Mouse (Mus musculus): ENCODE measurements at regions not wholly inside any gene's neighbourhood (a gene's known extent, or its start where the extent isn't known, plus 50 kb on each side); places are given as distances from the start of the nearest gene placed in this dataset.

DNA sequence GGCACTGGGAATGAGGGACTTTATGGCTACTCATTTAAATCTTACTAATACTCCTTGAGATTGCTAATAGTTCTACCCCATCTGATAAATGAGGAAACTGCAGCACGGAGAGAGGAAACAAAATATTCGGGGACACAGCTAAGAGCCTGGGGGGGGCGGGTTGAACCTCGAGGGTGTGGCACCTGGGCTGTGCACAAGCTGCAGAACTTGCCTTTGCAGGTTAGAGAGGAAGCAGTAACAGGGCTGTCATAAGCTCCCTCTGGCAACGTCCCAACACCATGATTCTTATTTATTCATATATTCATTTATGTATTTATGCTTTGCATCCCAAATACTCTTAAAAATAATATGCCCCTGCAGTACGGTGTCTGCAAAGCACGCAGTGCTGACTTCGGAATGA, 237.5 kb downstream of the Ccser2 start:
- 82% methylated on average over 8 of the region's 8 CpGs for WGBS
- Histone ChIP-seq H3K4me3 (ENCODE audit: low read depth, low read length) (no peak overlapping the region), H3K9me3 (ENCODE audit: control insufficient read depth, low read length) (no peaks in the 10 kb centered on the region)

DNA sequence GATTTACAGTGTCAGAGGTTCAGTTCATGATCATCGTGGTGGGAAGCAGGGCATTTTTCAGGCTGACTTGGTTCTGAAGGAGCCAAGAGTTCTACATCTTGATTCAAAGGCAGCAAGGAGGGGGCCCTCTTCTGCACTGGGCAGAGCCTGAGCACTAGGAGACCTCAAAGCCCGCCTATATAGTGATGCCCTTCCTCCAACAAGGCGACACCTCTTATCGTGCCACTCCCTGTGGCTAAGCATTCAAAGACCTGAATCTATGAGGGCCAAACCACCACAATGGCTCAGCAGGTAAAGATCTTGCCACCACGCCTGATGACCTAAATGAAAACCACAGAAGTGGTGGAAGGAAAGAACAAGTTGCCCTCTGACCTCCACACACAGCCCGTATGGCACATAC, 242.5 kb downstream of the Ccser2 start:
- WGBS, result 74% methylated on average over 6 of the region's 6 CpGs
- no peak overlapping the region for H3K9ac ChIP-seq (replicated peaks; ENCODE audit: low read depth, low read length)
- no peaks in the 10 kb centered on the region for H3K4me1 ChIP-seq (ENCODE audit: control insufficient read depth, insufficient read depth, low read length)
- no peak overlapping the region for H3K4me2 ChIP-seq (ENCODE audit: low read depth, low read length)
- H3K36me3 ChIP-seq (ENCODE audit: control insufficient read depth, insufficient read depth, low read length), result no peaks in the 10 kb centered on the region
- H3K4me3 ChIP-seq (ENCODE audit: low read depth, low read length), result no peak overlapping the region
- no peak overlapping the region for H3K27ac ChIP-seq (ENCODE audit: low read depth, low read length)
- H3K27me3 ChIP-seq (ENCODE audit: control insufficient read depth, insufficient read depth, low read length), result no peaks in the 10 kb centered on the region
- H3K9me3 ChIP-seq (ENCODE audit: control insufficient read depth, low read length), result no peaks in the 10 kb centered on the region
- ATAC-seq (ENCODE audit: low read depth), result no peak

More for the DNA sequence above, 237.5 kb downstream of the Ccser2 start:
- H3K9ac ChIP-seq (replicated peaks; ENCODE audit: low read depth, low read length), result no peak overlapping the region
- H3K4me2 ChIP-seq (ENCODE audit: low read depth, low read length), result no peak overlapping the region
- H3K27me3 ChIP-seq (ENCODE audit: control insufficient read depth, insufficient read depth, low read length), result no peaks in the 10 kb centered on the region
- no peak overlapping the region for H3K27ac ChIP-seq (ENCODE audit: low read depth, low read length)
- H3K4me1 ChIP-seq (ENCODE audit: control insufficient read depth, insufficient read depth, low read length), result no peaks in the 10 kb centered on the region
- no peaks in the 10 kb centered on the region for H3K36me3 ChIP-seq (ENCODE audit: control insufficient read depth, insufficient read depth, low read length)
- no peak for ATAC-seq (ENCODE audit: low read depth)

DNA sequence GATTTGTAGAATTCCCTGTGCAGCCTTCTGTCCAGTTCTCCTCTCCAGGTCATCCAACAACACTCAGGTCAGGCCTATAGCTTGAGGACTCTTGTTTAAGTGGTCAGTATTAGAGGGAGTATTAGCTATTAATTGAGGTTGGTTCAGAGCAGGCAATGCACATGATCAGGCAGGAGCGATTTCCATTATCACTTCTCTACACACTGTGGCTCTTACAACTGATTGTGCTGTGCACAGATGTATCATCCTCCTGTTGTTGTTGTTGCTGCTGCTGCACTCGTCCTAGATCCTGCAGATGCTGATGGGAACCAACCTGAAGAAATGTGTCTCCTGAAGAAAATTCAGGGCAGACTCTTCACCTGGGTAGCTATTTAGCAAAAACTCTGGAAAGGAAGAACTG, 252.9 kb downstream of the Ccser2 start:
- H3K27me3 ChIP-seq (ENCODE audit: control insufficient read depth, insufficient read depth, low read length), result no peaks in the 10 kb centered on the region
- H3K4me3 ChIP-seq (ENCODE audit: low read depth, low read length), result no peak overlapping the region
- WGBS, result 93% methylated on average over 2 of the region's 2 CpGs
- H3K36me3 ChIP-seq (ENCODE audit: control insufficient read depth, insufficient read depth, low read length), result no peaks in the 10 kb centered on the region
- H3K27ac ChIP-seq (ENCODE audit: low read depth, low read length), result no peak overlapping the region
- no peaks in the 10 kb centered on the region for H3K9me3 ChIP-seq (ENCODE audit: control insufficient read depth, low read length)
- no peak for ATAC-seq (ENCODE audit: low read depth)
- H3K4me2 ChIP-seq (ENCODE audit: low read depth, low read length), result no peak overlapping the region
- H3K4me1 ChIP-seq (ENCODE audit: control insufficient read depth, insufficient read depth, low read length), result no peaks in the 10 kb centered on the region
- H3K9ac ChIP-seq (replicated peaks; ENCODE audit: low read depth, low read length), result no peak overlapping the region

DNA sequence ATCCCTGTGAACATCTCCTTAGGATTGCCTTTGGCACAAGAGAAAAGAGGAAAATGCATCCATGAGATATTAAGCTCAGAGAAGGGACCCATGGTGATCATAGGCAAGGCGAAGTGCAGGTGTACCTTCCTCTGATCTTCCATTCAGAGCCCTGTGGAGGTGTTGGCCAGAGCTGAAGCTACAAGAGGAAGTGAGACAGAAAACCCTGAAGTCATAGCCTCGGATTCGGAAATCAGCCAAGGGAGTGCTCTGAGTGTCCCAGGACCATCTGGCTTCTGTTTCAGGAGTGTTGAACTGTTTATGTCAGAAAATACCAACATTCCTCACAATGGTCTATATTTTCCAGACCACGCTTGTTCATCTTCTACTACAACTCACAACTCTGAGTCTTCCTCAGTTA, 271.6 kb downstream of the Ccser2 start:
- Histone ChIP-seq H3K9ac (replicated peaks; ENCODE audit: low read depth, low read length) (no peak overlapping the region), H3K4me3 (ENCODE audit: low read depth, low read length) (no peak overlapping the region), H3K27me3 (ENCODE audit: control insufficient read depth, insufficient read depth, low read length) (no peaks in the 10 kb centered on the region), H3K4me2 (ENCODE audit: low read depth, low read length) (no peak overlapping the region), H3K27ac (ENCODE audit: low read depth, low read length) (no peak overlapping the region), H3K4me1 (ENCODE audit: control insufficient read depth, insufficient read depth, low read length) (no peaks in the 10 kb centered on the region), H3K9me3 (ENCODE audit: control insufficient read depth, low read length) (no peaks in the 10 kb centered on the region), H3K36me3 (ENCODE audit: control insufficient read depth, insufficient read depth, low read length) (no peaks in the 10 kb centered on the region)
- 88% methylated on average over 4 of the region's 4 CpGs for WGBS
- ATAC-seq (ENCODE audit: low read depth), result no peak

DNA sequence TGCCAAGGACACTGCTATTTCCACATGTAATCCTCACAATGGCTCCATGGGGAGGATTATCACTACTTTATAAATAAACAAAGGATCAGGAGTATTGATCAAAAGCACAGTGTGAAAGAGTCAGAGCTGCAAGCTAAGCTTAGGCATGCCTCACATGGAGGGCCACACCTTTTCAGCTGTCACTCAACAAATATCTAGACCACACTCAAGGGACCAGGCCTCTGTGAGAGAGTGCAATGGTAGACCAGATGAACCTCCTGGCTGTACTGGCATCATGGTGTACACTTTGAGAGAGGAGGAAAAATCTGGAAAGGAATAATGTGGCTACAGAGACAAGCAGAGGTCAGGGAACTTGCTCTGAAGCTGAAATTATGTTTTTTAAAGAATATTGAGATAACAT, 276.6 kb downstream of the Ccser2 start:
- no peak overlapping the region for H3K4me2 ChIP-seq (ENCODE audit: low read depth, low read length)
- no peaks in the 10 kb centered on the region for H3K27me3 ChIP-seq (ENCODE audit: control insufficient read depth, insufficient read depth, low read length)
- ATAC-seq (ENCODE audit: low read depth), result no peak
- H3K9me3 ChIP-seq (ENCODE audit: control insufficient read depth, low read length), result no peaks in the 10 kb centered on the region
- no peaks in the 10 kb centered on the region for H3K4me1 ChIP-seq (ENCODE audit: control insufficient read depth, insufficient read depth, low read length)
- H3K4me3 ChIP-seq (ENCODE audit: low read depth, low read length), result no peak overlapping the region
- H3K27ac ChIP-seq (ENCODE audit: low read depth, low read length), result no peak overlapping the region
- no peak overlapping the region for H3K9ac ChIP-seq (replicated peaks; ENCODE audit: low read depth, low read length)
- no peaks in the 10 kb centered on the region for H3K36me3 ChIP-seq (ENCODE audit: control insufficient read depth, insufficient read depth, low read length)

DNA sequence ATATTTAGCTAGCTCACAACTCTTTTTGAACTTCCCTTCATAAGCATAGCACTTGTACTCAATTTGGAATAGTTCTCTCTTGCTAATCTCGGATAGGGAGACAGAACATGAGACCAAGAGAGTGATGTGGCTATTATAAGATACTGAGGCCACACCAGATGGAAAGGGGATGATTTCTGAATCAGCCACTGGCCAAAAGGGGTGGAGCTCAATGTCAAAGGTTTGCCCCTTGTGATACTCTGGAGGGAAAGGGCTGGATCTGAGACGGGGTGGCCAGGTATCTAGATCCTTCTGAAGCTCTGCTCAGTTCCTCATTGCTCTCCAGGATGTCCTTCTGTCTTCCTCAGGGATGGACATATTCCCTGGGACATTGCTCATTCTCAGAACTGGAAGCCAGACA, 277.6 kb downstream of the Ccser2 start:
- 90% methylated on average over 2 of the region's 2 CpGs for WGBS
- Histone ChIP-seq H3K9ac (replicated peaks; ENCODE audit: low read depth, low read length) (no peak overlapping the region), H3K27ac (ENCODE audit: low read depth, low read length) (no peak overlapping the region)

DNA sequence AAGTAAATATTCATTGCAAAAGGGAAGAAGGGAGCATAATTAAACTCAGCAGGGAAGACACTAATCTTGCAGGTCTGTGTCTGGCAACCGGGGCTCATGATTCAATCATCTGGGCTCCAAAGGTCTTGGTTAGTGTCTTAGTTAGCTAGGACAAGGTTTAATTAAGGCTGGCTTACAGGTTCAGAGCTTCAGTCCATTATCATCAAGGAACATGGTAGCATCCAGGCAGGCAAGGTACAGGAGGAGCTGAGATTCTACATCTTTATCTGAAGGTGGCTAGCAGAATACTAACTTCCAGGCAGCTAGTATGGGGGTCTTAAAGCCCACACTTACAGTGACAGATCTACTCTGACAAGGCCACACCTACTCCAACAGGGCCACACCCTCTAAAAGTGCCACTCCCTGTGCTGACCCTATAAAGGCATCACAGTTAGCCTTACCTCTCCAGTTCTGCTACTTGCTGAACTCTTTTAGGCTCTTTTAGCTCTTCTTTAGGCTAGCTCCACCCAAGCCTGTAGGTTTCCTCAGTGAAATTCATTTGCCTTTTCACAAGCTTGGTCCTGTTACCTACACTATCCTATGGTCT, 309.8 kb downstream of the Ccser2 start:
- no peak overlapping the region for H3K4me3 ChIP-seq (ENCODE audit: low read depth, low read length)
- no peak overlapping the region for H3K4me2 ChIP-seq (ENCODE audit: low read depth, low read length)
- H3K9ac ChIP-seq (replicated peaks; ENCODE audit: low read depth, low read length), result no peak overlapping the region
- no peaks in the 10 kb centered on the region for H3K4me1 ChIP-seq (ENCODE audit: control insufficient read depth, insufficient read depth, low read length)
- 79% methylated on average over 1 of the region's 1 CpGs for WGBS
- no peaks in the 10 kb centered on the region for H3K9me3 ChIP-seq (ENCODE audit: control insufficient read depth, low read length)
- ATAC-seq (ENCODE audit: low read depth), result no peak
- H3K27me3 ChIP-seq (ENCODE audit: control insufficient read depth, insufficient read depth, low read length), result no peaks in the 10 kb centered on the region
- H3K36me3 ChIP-seq (ENCODE audit: control insufficient read depth, insufficient read depth, low read length), result no peaks in the 10 kb centered on the region
- no peak overlapping the region for H3K27ac ChIP-seq (ENCODE audit: low read depth, low read length)

More for the DNA sequence above, 277.6 kb downstream of the Ccser2 start:
- Histone ChIP-seq H3K4me1 (ENCODE audit: control insufficient read depth, insufficient read depth, low read length) (no peaks in the 10 kb centered on the region), H3K4me2 (ENCODE audit: low read depth, low read length) (no peak overlapping the region), H3K9me3 (ENCODE audit: control insufficient read depth, low read length) (no peaks in the 10 kb centered on the region), H3K4me3 (ENCODE audit: low read depth, low read length) (no peak overlapping the region), H3K36me3 (ENCODE audit: control insufficient read depth, insufficient read depth, low read length) (no peaks in the 10 kb centered on the region), H3K27me3 (ENCODE audit: control insufficient read depth, insufficient read depth, low read length) (no peaks in the 10 kb centered on the region)
- no peak for ATAC-seq (ENCODE audit: low read depth)

DNA sequence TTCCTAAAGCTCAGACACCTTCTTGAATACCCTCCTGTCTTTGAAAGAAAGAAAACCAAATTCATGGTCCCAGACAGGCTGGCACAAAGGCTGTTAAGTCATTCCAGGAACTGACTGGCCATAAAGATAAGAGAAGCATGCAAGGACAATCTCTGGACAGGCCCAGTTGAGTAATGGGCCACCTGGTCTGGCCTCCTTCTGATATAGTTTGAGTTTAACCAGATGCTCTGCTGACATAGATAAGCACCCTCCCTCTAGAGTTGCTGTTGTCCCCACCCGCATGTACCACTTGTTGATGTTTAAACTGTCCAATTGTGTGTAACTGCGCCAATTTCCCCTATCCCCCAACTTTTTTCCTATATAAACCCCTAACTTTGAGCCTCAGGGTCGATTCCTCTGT, 310.4 kb downstream of the Ccser2 start:
- H3K4me3 ChIP-seq (ENCODE audit: low read depth, low read length), result no peak overlapping the region
- no peaks in the 10 kb centered on the region for H3K36me3 ChIP-seq (ENCODE audit: control insufficient read depth, insufficient read depth, low read length)
- H3K4me2 ChIP-seq (ENCODE audit: low read depth, low read length), result no peak overlapping the region
- H3K9ac ChIP-seq (replicated peaks; ENCODE audit: low read depth, low read length), result no peak overlapping the region
- no peaks in the 10 kb centered on the region for H3K9me3 ChIP-seq (ENCODE audit: control insufficient read depth, low read length)
- H3K27ac ChIP-seq (ENCODE audit: low read depth, low read length), result no peak overlapping the region
- H3K27me3 ChIP-seq (ENCODE audit: control insufficient read depth, insufficient read depth, low read length), result no peaks in the 10 kb centered on the region
- WGBS, result 95% methylated on average over 3 of the region's 3 CpGs
- no peak for ATAC-seq (ENCODE audit: low read depth)
- no peaks in the 10 kb centered on the region for H3K4me1 ChIP-seq (ENCODE audit: control insufficient read depth, insufficient read depth, low read length)

DNA sequence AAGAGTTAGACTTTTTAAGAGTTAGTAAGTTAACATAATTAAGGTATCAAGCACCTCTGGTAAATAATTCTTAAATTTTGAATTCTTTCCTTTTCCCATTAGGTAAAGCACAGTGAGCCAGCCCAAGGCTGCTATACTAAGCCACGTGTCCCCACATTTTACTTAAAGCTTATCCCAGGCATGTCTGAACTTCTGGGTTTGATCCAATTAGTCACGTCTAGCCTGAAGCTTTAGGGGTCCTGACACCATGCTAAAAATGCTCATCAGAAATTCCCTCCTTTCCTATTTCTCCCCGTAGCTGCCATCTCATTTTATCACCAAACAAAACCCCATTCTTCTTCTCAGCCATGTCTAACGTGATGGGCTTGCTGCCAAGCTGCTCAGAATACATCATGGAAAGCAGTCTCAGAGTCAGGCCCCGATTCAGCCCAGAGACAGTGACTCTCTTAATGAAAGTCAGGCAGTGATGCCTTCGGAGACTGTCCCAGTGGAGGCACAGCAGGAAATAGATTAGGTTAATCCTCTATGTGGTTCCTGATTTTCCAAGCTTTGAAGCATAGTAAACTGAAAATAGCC, 315.5 kb downstream of the Ccser2 start:
- Histone ChIP-seq H3K4me3 (ENCODE audit: low read depth, low read length) (no peak overlapping the region), H3K27me3 (ENCODE audit: control insufficient read depth, insufficient read depth, low read length) (no peaks in the 10 kb centered on the region), H3K4me1 (ENCODE audit: control insufficient read depth, insufficient read depth, low read length) (no peaks in the 10 kb centered on the region), H3K4me2 (ENCODE audit: low read depth, low read length) (no peak overlapping the region), H3K9ac (replicated peaks; ENCODE audit: low read depth, low read length) (no peak overlapping the region), H3K9me3 (ENCODE audit: control insufficient read depth, low read length) (no peaks in the 10 kb centered on the region), H3K36me3 (ENCODE audit: control insufficient read depth, insufficient read depth, low read length) (no peaks in the 10 kb centered on the region), H3K27ac (ENCODE audit: low read depth, low read length) (no peak overlapping the region)
- peak; percentile 96 for ATAC-seq (ENCODE audit: low read depth)
- 9% methylated on average over 6 of the region's 6 CpGs for WGBS
